20 mouse cellular contexts compared by ENCODE assay signal in the genomic region with DNA sequence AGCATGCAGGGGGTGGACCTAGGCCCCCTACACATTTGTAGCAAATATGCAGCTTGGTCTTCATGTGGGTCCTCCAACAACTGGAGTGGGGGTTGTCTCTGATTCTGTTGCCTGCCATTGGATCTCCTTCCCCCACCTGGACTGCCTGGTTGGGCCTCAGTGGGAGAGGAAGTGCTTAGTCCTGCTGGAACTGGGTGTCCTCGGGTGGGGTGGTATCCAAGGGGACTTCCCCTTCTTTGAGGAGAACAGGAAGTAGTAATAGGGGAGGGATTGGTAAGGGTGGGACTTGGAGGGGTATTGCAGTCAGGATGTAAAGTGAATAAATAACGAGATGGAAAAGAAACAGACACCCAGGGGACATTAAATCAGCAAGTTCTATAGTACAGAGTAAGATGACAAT. TPM values are rescaled to one million over a fixed set of nuclear protein-coding genes. Genes with fewer than 3 reads are reported as not detected.
A peak's percentile ranks its signal among the peaks of the same experiment; 100 is the strongest.
DNase-seq lines count a peak whose midpoint lies in the region; ATAC-seq lines count a peak whose summit lies in the region.
"Had no signal": no experiment of that assay in that cellular context is flagged by ENCODE, and none has a peak within 500 bp of the region (broad histone marks: within the 10 kb centered on the region; RNA-seq: fewer than 3 reads in every experiment).

No protein-coding gene starts in this region.

- peak; percentile 85 for DNase-seq in heart, adult 11 months
- no peak for DNase-seq in heart, postnatal 10 days
- DNase-seq in lung, postnatal 25 days (ENCODE audit: low spot score), result peak; percentile 12
- no peak for DNase-seq in lung, postnatal 36 days
- no peak for DNase-seq in embryo, embryonic 10.5 days (ENCODE audit: low spot score)
- DNase-seq in spleen, postnatal 4 days (ENCODE audit: low spot score in 2 of 2), result no peak
- DNase-seq: adrenal gland, adult 2 months; adrenal gland, postnatal 14 days; B cell, adult 2 months; cerebellum, adult 11-12 months; cerebellum, adult 8-10 months; cerebellum, adult 9-11 months; cerebellum, postnatal 14 days; cerebellum, postnatal 36 days; embryo, embryonic 11 days had no signal

- peak; percentile 61; the same call in 1 of the 2 replicates for ATAC-seq in granulocyte monocyte progenitor cell, adult 5-6 weeks (replicated peaks; ENCODE audit: poor library complexity, severe bottlenecking)
- ATAC-seq: CD4-positive, CD25-positive, alpha-beta regulatory T cell, adult 4 months; forebrain, embryonic 14.5 days; forebrain, embryonic 16.5 days had no signal

- intact Hi-C loops in heart, postnatal 10 days (cut with DNase I), result no loop called here

RNA-seq across cellular contexts. Expression of a gene that starts 5.4 kb away (rescaled TPM):
- total RNA-seq in heart, postnatal 10 days (2021), result 1 to 10 TPM; 1.1 to 2.7 TPM
- total RNA-seq in granulocyte monocyte progenitor cell, adult 5-6 weeks (2014; fragmentation: Nextera tagmentation), result not detected in 2 replicates
- not detected in 2 replicates for total RNA-seq in granulocyte monocyte progenitor cell, adult 5-6 weeks (2017)
- total RNA-seq: MEL had no signal

RNA-seq across cellular contexts. Expression of a gene that starts 35.7 kb away (rescaled TPM):
- 1 to 10 TPM; 1.3 to 2.0 TPM for total RNA-seq in heart, postnatal 10 days (2021)
- total RNA-seq in granulocyte monocyte progenitor cell, adult 5-6 weeks (2014; fragmentation: Nextera tagmentation), result not detected in 2 replicates
- total RNA-seq in granulocyte monocyte progenitor cell, adult 5-6 weeks (2017), result not detected in 2 replicates
- total RNA-seq: MEL had no signal

Comparison
In these comparisons a context has a peak if more than half of its experiments do, and no peak if none do; other contexts are left out.
1. DNase-seq: peak in heart, adult 11 months (single experiment) and lung, postnatal 25 days (single experiment); none in heart, postnatal 10 days (0 of 2), lung, postnatal 36 days (single experiment), embryo, embryonic 10.5 days (single experiment) and spleen, postnatal 4 days (0 of 2).